13 mouse cellular contexts compared by ENCODE assay signal in the genomic region with DNA sequence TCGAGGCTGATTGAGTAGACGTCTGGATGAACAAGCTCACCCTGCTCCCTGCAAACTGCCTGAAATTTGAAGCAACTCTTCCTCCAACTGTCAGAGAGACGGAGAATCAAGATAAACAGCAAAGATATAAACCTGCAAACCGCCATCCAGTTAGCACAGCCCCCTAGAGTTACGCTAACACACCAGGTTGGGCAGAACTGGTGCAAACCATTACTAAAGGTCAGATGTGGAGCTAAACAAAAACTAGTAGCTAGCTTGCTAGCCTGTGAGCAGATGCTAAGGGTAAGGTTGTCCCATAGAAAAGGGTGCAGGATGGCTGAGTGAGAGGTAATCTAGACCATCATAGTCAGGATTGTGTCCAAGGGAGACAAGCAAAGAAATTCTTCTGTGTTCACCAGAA.
"Had no signal": no experiment of that assay in that cellular context is flagged by ENCODE, and none has a peak within 500 bp of the region (broad histone marks: within the 10 kb centered on the region; RNA-seq: fewer than 3 reads in every experiment).

No protein-coding gene starts in this region.

- H3K9me3 ChIP-seq: intestine, embryonic 15.5 days; liver, embryonic 12.5 days; midbrain, embryonic 12.5 days; neural tube, embryonic 12.5 days; stomach, embryonic 15.5 days had no signal

- H3K27ac ChIP-seq: hindbrain, postnatal 0 days; intestine, embryonic 15.5 days; liver, embryonic 12.5 days; midbrain, embryonic 12.5 days; neural tube, embryonic 12.5 days; stomach, embryonic 15.5 days had no signal

- H3K27me3 ChIP-seq: intestine, embryonic 15.5 days; stomach, embryonic 15.5 days had no signal

- H3K36me3 ChIP-seq: intestine, embryonic 15.5 days; liver, embryonic 12.5 days; midbrain, embryonic 12.5 days; neural tube, embryonic 12.5 days; stomach, embryonic 15.5 days had no signal

- DNase-seq: kidney, postnatal 10 days; kidney, postnatal 4 days; left cerebral cortex, postnatal 4 days; lung, embryonic 14.5 days; lung, postnatal 10 days; lung, postnatal 4 days; right cerebral cortex, postnatal 14 days had no signal

- H3K4me1 ChIP-seq: stomach, embryonic 15.5 days had no signal

- ATAC-seq: hindbrain, postnatal 0 days; intestine, embryonic 15.5 days; liver, embryonic 12.5 days had no signal

- H3K4me3 ChIP-seq: intestine, embryonic 15.5 days; liver, embryonic 12.5 days; midbrain, embryonic 12.5 days; neural tube, embryonic 12.5 days; stomach, embryonic 15.5 days had no signal

- H3K9ac ChIP-seq: intestine, embryonic 15.5 days; liver, embryonic 12.5 days; lung, embryonic 14.5 days; midbrain, embryonic 12.5 days; neural tube, embryonic 12.5 days; stomach, embryonic 15.5 days had no signal

- H3K4me2 ChIP-seq: intestine, embryonic 15.5 days; lung, embryonic 14.5 days; midbrain, embryonic 12.5 days; neural tube, embryonic 12.5 days; stomach, embryonic 15.5 days had no signal
